Mouse (Mus musculus): ENCODE data around the gene Rbpms2.
"Not testable (repeated sequence)": the region's sequence is repeated elsewhere in the genome, so short reads cannot be mapped to it uniquely, and the experiment has no call there.

Gene Rbpms2

DNA sequence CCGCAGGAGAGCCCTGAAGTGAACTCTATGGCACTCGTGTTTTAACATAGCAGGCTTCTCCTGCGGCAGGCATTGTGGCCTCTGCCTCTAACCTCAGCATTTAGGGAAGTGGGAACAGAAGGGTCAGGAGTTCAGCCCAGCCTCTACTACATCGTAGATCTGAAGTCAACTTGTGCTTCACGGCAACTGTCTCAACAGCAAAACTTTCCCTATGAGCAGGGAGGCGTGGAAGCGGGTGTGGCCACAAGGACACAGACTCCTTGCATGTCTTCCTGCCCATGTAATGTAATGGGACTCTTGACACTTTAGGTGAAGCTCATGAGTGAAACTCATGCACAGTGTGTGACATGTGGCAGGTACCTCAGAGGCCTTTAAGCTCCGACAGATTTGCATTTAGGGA, 26.1 kb downstream of the Rbpms2 start:
- peak in 1 of 2 experiments; percentile 28 for DNase-seq (ENCODE audit: low spot score in 2 of 2)

DNA sequence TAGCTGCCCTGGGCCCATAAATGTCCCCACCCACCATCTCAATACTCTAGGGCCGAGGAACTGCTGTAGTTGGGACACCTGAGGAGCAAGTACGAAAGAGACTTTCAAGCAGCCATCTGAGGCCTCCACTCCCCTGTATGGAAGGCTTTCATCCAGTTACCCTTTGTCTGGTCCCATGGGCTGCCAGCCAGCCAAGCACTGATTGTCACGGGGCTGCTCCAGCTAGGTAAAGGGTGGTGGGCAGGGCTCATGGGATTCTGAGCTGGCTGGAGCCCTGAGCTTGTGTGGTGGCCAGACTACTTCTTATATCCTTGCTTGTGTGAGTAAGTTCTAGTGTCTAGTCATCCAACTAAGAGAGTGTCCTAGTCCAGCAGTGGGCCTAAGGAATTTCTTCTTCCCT, 27.8 kb downstream of the Rbpms2 start:
- no peak for DNase-seq (ENCODE audit: low spot score in 2 of 2)

DNA sequence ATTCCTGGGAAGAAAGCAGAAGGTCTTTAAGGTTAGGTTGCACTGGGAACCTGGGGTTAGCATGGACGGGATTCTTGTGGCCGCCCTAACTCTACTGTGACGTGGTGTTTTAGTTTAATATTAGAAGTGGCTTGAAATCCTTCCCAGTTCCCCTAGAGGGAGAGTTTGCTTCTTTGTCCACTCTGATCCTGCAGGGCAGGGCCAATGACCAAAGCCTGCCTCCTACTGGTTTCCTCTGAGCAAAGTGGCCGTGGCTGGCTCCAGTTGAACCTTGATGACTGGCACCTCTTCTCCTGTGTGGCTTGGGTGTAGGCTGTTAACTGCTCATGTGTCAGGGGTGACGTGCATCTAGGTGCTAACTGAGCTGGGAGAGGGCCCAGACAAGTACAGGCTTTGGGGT, 31.6 kb downstream of the Rbpms2 start:
- DNase-seq (ENCODE audit: low spot score in 2 of 2): no peak

DNA sequence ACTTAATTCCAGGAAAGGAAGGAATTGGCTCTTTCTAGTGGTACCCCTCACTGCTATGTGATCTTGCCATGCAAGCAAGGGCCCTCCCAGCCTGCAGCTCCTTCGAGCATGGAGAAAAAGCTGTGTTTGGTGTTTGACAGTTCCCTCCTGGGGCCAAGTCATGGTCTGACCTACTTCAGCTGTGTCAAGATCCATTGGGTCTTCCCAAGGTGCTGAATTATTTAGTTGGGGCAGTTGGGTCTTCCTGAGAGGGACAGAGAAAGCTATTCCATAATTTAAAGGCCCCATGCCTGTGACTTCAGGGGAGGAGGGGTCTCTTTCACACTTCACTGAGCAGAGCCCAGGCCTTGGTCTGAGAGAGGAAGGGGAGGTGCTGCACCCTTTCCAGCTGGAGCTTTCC, 32.0 kb downstream of the Rbpms2 start:
- no peak for DNase-seq (ENCODE audit: low spot score in 2 of 2)

DNA sequence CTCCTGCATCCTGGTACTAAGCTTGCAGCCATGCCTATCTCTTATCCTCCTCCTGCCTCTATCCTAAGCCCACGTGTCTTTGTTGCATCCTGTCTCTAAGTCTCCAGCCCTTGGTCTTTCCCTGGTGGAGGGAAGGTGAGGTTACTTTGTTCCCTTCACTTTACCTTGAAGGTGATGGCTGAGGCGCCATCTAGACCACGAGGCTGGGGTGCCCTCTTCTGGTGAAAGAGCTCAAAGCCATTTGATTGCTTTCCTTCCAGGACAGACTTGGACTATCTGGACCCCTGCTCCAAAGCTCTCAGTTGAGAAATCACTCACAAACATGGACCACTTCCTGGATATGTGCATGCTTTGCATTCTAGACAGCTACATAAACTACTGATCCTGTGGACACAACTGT, 34.7 kb downstream of the Rbpms2 start:
- peak; percentile 34 to 68 for DNase-seq (ENCODE audit: low spot score in 2 of 2)

DNA sequence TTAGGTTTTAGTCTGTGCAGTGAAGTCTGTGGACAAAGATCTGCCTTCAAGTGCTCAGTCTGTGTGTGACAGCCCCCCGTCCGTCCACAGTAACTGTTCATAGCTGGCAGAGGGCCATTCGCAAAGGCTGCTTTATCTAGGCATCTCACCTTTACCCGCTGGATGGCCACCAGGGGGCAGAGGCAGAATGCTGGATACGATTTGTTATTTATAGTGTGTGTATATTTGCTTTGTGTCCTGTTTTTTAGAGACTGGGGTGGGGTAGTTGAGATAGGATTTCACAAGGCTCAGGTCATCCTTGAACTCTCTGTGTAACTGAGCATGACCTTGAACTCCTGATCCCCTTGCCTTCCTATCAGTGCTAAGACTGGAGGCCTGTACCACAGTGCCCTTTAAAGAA, 36.6 kb downstream of the Rbpms2 start:
- DNase-seq (ENCODE audit: low spot score in 2 of 2): peak; percentile 33 to 79

DNA sequence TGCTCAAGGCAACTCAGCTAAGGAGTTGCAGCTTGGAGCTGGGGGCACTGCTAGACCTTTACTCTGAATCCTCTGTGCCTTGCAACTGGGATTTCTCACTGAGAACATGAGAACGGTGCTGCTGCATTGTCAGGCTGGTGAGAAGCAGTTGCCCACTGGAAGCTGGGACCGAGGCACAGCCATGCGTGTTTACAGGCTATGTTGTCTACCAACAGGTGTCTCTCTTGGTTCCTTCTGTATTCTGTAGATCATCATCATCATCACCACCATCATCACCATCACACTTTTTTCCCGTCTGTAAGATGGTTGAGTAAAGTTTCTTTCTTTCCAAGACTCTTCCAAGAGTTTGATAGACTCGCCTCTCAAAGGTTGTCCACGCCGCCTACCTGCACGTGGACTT, 38.3 kb downstream of the Rbpms2 start, which contains the start of gene Oaz2:
Oaz2 (plus strand) TSS at position 301 of the 400 bp plus-strand sequence.
- no peak for DNase-seq (ENCODE audit: low spot score in 2 of 2)

DNA sequence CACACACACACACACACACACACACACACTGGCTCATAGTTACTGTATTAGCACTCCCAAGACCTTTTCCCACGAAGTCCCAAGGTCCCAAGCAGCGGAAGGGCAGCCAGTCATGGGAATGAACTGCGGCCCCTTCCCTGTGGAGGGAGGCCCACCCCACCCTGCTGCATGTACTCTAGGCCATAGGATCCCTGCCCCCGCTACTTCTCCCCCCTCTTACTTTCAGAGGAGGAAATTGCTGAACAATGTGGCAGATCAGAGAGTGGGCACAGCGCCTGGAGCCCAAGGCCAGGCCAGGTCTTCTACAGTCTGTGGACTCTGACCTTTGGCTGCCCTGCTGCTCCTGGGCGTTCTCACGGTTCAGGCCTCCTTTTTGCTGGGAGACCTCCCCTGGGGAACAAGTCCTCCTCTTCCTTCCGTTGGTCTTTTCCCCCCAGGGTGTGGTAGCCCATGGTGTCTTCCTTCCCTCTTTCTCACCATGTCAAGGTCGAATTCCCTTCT, 42.0 kb downstream of the Rbpms2 start:
- peak in 1 of 2 experiments; percentile 26 for DNase-seq (ENCODE audit: low spot score in 2 of 2)

DNA sequence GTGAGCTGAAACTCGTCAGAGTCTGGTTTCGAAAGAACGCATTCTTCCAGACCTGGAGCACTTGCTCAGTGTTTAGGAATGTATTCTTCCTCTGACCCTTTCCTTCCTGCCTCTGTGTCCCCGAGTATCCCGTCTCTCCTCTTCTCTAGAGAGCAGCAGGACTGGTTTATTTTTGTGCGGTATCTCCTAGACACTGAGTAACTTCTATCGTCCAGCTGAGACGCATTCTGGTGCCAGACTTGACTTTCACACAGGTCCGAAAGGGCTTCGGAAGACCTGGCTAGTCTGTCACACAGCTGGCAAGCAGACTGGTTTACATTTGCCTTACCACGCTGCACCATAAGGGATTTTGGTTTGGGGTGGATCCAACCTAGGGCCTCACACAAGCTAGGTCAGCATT, 43.5 kb downstream of the Rbpms2 start:
- no peak for DNase-seq (ENCODE audit: low spot score in 2 of 2)

DNA sequence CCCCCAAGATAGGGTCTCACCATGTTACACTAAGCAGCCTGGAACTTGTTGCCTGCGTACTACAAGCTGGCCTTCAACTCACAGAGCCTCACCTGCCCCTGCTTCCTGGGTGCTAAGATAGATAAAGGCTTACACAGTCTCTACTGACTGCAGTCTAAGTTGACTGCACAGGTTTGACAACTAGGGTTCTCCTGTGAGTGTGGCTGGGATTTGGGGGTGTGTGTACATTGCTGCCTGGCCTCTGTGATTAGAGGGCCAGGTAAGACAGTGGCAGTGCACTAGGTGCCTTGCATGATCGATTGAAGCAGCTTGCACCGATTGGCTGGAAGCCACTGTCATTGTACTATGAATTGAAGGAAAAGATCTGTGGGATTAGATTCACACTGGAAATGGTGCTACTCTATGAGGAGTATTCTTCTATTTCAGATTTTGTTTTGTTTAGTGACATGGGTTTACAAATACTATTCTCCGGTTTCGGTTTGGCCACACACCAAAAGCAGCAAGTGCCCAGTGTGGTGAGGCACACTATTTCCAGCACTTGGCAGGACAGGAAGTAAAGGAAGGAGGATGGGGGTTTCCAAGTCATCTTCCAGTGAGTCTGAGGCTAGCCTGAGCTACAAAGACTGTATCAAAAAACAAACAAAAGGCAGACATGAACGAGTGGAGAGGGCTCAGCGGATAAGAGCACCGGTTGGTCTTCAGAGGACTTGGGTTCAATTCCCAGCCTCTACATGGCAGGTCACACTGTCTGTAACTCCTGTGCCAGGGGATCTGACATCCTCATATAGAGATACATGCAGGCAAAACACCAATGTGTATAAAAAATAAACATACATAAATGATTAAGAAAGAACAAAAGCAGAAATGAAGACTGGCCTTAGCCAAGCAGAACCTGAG, 46.3 kb downstream of the Rbpms2 start:
- DNase-seq (ENCODE audit: low spot score in 2 of 2): no peak

DNA sequence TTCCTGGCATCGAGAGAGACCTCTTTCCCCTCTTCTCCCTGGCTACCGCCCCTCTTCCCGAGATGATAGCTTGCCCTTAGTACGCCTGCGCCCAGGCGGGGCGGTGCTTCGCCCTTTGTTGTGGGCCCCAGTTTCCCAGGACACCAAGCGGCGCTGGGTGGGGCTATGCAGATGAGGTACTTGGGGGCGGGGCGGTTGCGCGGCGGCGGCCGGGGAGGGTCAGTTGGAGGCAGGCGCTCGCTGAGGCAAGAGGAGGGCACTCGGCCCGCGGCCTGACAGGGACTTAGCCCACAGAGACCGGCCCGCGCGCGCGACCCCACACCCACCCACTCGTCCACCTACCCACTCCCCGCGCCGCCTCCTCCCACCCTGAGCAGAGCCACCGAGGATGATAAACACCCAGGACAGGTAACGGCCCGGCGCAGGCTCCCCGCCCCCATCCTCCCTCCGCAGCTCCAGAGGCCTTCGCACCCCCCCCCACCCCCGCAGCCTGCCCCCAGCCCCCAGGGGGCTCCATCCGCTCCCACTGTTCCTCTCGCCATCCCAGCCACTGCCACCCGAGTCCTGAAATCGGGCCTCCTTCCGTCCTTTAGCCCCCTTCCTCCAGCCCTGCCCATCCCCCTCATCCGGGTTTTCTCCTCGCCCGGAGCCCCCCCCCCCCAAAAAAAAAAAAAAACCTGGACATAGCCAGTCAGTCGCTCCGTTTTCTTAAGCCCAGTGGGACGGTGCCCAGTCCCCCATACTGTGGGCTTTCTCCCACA, 47.1 kb downstream of the Rbpms2 start:
- DNase-seq (ENCODE audit: low spot score in 2 of 2): peak; percentile 92 to 98

DNA sequence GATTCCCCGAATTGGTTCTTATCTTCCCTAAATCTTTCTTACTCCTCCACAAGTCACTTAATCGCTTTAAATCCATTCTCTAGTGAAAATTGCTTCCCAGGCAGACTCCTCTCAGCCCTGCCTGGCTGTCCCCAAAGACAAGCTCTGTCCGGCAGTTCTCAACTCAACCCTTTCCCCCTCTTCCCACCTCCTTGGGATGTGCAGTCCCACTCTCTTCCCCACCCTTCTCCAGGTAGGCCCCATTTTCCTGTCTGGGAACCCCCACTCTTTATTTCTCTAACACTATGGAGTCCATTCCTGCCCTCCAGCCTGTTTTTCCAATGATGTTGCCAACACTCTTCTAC, 47.6 kb downstream of the Rbpms2 start:
- no peak for DNase-seq (ENCODE audit: low spot score in 2 of 2)

DNA sequence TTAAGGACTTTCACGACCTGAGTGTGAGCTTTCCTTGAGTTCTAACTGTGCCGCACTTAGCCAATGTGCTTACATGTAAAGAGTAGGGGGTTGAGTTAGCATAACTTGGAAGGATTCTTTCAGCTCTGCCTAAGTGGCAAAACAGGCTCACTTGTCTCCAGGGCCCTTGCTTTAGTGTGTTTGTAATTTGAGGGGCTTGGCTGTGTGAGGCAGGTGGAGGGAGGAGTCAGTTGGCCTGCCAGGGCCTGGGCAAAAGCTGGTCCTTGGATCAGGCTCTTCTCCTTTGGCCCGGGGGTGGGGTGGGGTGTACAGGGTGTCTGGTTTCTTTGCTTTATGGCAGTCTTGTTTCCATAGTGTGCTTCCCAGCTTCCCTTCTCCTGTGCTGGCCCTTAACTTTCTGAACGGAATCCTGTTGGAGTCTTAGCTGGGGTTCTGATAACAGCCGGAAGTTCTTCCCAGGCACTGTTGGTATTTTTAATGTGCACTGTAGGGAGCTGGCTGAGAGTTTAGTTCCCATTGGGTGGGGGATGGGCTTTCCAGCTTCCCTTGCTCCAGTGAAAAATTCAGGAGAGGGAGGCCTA, 49.8 kb downstream of the Rbpms2 start:
- DNase-seq (ENCODE audit: low spot score in 2 of 2): no peak

DNA sequence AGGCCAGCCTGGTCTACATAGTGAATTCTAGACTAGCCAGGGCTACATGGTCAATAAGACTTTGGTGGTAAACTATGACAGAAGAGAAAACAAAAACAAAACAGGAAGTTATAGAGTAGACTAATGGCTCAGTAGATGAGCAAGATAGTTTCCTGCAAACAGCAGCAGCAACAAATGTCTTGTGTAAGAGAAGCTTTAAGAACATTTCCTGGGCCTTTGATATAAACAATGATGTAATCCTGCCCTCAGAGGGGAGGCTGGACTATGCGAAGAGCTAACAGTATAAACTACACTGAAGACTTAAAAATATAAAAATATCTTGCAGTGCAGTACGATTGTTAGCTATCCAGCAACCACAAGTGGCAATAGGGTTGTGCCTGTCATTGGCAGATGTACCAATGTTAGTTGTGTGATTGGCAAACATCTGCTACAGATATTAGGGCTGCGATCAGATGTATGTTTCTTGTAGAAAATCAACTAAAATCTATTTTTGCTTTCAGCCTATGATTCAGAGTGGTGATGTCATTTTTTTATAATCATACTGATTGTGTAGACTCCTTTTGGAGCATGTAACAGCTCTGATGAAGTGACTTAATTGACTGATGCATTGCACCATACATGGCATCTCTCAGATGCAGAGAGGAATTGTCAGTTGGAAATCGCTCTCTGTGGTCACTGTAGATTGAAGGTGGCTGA, 51.6 kb downstream of the Rbpms2 start:
- no peak for DNase-seq (ENCODE audit: low spot score in 2 of 2)

DNA sequence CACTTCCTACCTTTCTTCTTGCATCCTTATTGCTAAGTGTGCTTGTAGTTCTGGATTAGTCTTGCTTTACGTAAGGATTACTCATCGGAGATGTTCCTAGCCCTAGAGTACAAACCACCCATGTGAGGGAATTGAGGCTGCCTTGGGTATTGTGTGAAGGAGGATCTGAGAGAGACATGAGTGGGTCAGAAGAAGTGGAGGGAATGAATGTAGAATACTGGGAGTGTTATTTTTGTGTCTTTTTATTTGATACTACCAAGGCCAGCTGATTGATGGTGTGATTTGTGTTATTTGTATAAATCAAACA, 52.1 kb downstream of the Rbpms2 start:
- no peak for DNase-seq (ENCODE audit: low spot score in 2 of 2)

DNA sequence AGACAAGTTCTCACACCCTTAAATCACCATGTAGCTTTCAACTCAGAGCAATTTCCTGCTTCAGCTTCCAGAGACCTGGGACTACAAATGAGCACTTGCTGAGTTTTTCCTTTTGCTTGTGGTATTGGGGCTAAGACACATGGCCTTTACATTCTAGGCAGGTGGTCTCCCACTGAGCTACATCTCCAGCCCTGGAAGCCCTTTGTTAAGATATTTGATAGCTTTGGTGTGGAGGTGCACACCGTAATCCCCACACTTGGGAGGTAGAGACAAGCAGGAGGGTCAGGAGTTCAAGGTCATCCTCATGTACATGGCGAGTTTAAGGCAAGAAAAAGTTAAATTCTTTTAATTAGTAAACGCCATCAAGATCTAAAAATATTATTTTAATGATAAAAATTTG, 52.7 kb downstream of the Rbpms2 start:
- DNase-seq (ENCODE audit: low spot score in 2 of 2): no peak

DNA sequence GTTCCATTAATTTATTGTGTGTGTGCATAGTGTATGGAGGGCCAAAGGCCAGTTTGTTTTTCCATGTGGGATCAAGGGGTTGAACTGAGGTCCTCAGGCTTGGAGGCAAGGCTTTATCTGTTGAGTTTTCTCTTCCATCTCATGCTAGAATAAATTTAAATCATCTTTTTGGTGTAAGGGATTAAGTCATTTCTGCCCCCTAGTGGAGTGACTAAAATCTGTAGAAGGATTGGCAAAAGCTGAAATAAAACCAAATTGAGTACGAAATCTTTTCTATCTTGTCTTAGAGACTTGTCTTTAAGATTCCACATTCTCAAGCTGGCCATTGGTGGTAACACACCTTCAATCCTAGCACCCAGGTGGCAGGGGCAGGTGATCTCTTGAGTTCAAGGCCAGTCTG, 53.5 kb downstream of the Rbpms2 start:
- DNase-seq (ENCODE audit: low spot score in 2 of 2): no peak

DNA sequence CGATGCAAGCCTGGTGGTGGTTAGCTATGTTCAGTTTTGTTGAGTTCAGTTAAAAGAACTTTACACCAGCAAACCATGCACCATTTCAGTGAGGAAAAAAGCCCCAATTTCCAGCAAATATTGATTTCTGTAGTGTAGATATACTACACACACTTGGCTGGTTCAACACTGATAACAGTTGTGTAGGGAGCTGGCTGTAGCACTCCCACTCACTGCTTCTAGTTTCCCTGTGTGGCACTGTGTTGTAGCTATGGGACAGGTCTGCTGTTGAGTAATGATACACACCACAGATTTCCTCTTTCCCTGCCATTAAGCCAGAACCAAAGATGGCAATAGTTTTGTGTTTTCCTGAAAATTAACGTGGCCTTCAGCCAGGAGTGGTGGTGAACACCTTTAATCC, 55.3 kb downstream of the Rbpms2 start:
- no peak for DNase-seq (ENCODE audit: low spot score in 2 of 2)

DNA sequence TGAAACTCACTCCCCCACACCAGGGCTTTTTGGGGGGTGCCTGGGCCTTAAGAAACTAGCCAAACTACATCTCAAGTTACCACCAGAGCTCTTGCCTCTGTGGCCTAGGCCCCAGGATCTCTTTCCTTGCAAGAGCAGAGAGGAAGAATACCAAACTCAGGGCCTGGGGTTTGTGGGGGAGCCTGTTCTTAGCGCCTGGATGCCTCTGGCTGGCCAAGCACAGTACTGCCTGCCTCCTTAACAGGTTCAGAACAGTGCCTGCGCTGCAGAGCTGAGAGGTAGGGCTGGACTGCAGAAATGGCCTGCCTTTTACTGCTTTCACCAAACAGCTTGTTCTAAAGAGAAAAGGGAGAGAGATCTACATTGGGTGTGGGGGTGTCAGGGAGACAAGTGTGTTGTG, 60.4 kb downstream of the Rbpms2 start:
- DNase-seq (ENCODE audit: low spot score in 2 of 2): not testable (repeated sequence)

DNA sequence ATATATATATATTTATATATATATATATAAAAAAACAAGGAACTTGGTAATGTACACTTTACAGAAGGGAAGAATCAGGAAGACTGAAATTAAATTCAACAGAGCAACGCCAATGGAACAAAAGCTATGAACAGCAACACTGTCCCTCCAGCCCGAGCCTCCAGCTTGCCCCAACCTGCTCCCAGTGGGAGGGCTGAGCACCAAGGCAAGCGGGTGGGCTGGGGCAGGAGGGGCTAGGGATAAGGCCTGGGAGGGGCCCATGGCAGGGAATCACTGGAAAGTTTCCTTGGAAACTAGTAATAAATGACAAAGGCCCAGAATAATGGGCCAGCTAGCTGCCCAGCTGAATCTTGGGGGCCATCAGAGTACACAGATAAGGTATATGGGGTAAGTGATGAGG, 63.0 kb downstream of the Rbpms2 start:
- DNase-seq (ENCODE audit: low spot score in 2 of 2): no peak

DNA sequence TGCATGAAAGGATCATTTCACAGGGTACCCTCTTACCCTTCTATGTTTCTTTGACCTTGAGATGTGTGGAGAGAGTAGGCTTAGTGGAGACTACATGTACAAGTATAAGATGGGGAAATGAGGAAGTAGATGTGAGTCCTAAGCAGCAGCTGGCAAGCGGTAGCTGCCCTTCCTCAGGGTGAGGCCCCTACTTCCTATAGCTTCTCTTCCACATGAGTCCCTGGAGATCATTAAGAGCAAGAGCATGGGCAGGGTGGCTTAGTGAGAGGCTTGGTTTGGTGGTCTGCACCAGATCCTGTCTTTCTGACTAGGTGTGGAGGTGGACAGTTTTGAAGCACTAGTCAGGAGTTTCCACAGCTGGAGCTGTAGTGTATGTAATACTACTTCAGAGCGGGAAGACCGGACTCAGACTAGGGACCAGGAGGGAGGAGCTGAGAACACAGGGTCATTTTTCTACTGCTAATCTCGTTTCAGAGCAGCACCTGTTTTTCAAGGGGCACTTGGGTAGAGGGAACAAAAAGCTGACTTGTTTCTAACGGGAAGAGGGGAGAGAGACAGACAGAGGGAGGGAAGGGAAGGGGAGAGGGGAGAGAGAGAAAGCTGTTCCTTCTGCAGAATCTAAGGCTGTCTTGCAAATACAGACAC, 63.6 kb downstream of the Rbpms2 start:
- DNase-seq (ENCODE audit: low spot score in 2 of 2): peak in 1 of 2 experiments; percentile 23

DNA sequence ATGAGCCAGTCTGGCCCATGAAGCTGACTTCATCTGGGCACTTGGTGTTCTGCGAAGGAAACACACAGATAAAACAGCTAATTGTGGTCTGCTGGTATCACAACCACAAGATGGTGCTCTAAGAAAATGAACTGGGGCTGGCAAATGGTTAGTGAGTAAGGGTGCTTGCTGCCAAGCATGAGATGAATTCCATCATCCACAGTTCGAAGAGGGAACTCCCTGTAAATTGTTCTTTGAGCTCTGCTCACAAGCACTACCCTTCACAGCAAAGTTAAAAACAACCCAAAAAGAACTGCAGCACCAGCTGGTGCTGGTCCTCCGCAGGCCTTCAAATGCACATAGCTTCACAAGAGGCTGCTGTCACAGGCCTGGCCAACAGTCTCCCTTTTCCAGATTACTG, 66.2 kb downstream of the Rbpms2 start:
- no peak for DNase-seq (ENCODE audit: low spot score in 2 of 2)

All from spleen, postnatal 10 days (tissue).